Mouse (Mus musculus) bone marrow, adult 2 months (tissue): Measurements from ENCODE around the gene Zfp277.

Source experiments
- CTCF ChIP-seq: fragments of 200-500 bp; IDR thresholded peaks from 2 replicates; pipeline ENCODE4 v1.5.1; 2011; ENCODE audit warnings: low read length, control low read depth; ENCODE audit not compliant: control insufficient read depth, insufficient read depth
- POLR2A ChIP-seq: fragments of 200-500 bp; IDR thresholded peaks from 2 replicates; pipeline ENCODE4 v1.6.1; 2011; ENCODE audit warnings: low read depth, mild to moderate bottlenecking, control low read depth, low read length, borderline replicate concordance; ENCODE audit not compliant: control insufficient read depth

DNA sequence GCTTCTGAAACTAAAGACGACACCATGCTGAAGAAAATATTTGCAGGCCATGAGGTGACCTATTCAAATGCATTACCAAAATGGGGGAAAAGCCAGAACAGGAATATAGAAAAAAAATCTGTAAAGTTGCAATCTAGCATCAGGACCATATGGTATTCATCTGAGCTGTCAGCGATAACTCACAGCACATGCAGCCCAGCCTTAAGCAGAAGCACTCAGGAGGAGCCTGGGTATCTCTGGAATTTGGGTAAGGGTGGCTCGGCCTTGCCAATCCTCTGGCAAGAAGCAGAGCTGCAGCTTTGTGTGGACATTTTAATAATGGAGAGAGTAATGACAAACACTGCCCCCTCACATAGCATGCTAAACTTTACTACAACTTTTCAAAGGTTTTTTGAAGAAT is 15.7 kb downstream of the Zfp277 start:
- TF ChIP-seq POLR2A = no peak
- no peak for TF ChIP-seq CTCF
